Mouse (Mus musculus): ENCODE measurements around the gene 6030452D12Rik. TPM values are rescaled to one million over a fixed set of nuclear protein-coding genes. Genes with fewer than 3 reads are reported as not detected.

The 6030452D12Rik gene
- polyA plus RNA-seq, 1 experiment from 2014 or later, result not detected

GRCm38 (mm10) chr8:106541002-106541401 lies 40.7 kb downstream of the 6030452D12Rik start:
- no peak overlapping the region for H3K9ac ChIP-seq (replicated peaks; ENCODE audit: low read length)
- H3K36me3 ChIP-seq (ENCODE audit: control insufficient read depth, insufficient read depth, low read length), result no peaks in the 10 kb centered on the region
- no peaks in the 10 kb centered on the region for H3K9me3 ChIP-seq (ENCODE audit: control insufficient read depth, low read length)
- H3K27me3 ChIP-seq (ENCODE audit: control insufficient read depth, insufficient read depth, low read length), result no peaks in the 10 kb centered on the region
- ATAC-seq (ENCODE audit: low FRiP score, low TSS enrichment), result no peak
- H3K4me2 ChIP-seq (ENCODE audit: low read length), result no peak overlapping the region
- WGBS, result 80% methylated on average over 11 of the region's 11 CpGs
- no peaks in the 10 kb centered on the region for H3K4me1 ChIP-seq (ENCODE audit: control insufficient read depth, insufficient read depth, low read length)
- H3K4me3 ChIP-seq (replicated peaks; ENCODE audit: low read depth, low read length), result no peak overlapping the region
- H3K27ac ChIP-seq (replicated peaks; ENCODE audit: low read depth, low read length), result no peak overlapping the region
- DNase-seq, result no peak

- Histone ChIP-seq H3K4me3 (replicated peaks; ENCODE audit: low read depth, low read length) (no peak overlapping the region), H3K4me1 (ENCODE audit: control insufficient read depth, insufficient read depth, low read length) (no peaks in the 10 kb centered on the region), H3K36me3 (ENCODE audit: control insufficient read depth, insufficient read depth, low read length) (no peaks in the 10 kb centered on the region), H3K4me2 (ENCODE audit: low read length) (no peak overlapping the region), H3K9me3 (ENCODE audit: control insufficient read depth, low read length) (no peaks in the 10 kb centered on the region), H3K9ac (replicated peaks; ENCODE audit: low read length) (no peak overlapping the region), H3K27ac (replicated peaks; ENCODE audit: low read depth, low read length) (no peak overlapping the region), H3K27me3 (ENCODE audit: control insufficient read depth, insufficient read depth, low read length) (no peaks in the 10 kb centered on the region)
- 75% methylated on average over 8 of the region's 8 CpGs for WGBS
- ATAC-seq (ENCODE audit: low FRiP score, low TSS enrichment) (no peak), DNase-seq (no peak)
Measured at GRCm38 (mm10) chr8:106543043-106543442, 42.7 kb downstream of the 6030452D12Rik start.

GRCm38 (mm10) chr8:106545149-106545548 lies 44.8 kb downstream of the 6030452D12Rik start:
- Histone ChIP-seq H3K36me3 (ENCODE audit: control insufficient read depth, insufficient read depth, low read length) (no peaks in the 10 kb centered on the region), H3K9ac (replicated peaks; ENCODE audit: low read length) (no peak overlapping the region), H3K4me3 (replicated peaks; ENCODE audit: low read depth, low read length) (no peak overlapping the region), H3K4me2 (ENCODE audit: low read length) (no peak overlapping the region), H3K27ac (replicated peaks; ENCODE audit: low read depth, low read length) (no peak overlapping the region), H3K9me3 (ENCODE audit: control insufficient read depth, low read length) (no peaks in the 10 kb centered on the region), H3K4me1 (ENCODE audit: control insufficient read depth, insufficient read depth, low read length) (no peaks in the 10 kb centered on the region), H3K27me3 (ENCODE audit: control insufficient read depth, insufficient read depth, low read length) (no peaks in the 10 kb centered on the region)
- no peak for DNase-seq
- 85% methylated on average over 2 of the region's 2 CpGs for WGBS
- ATAC-seq (ENCODE audit: low FRiP score, low TSS enrichment), result no peak

- H3K36me3 ChIP-seq (ENCODE audit: control insufficient read depth, insufficient read depth, low read length), result no peaks in the 10 kb centered on the region
- no peaks in the 10 kb centered on the region for H3K9me3 ChIP-seq (ENCODE audit: control insufficient read depth, low read length)
- no peak overlapping the region for H3K4me2 ChIP-seq (ENCODE audit: low read length)
- H3K4me1 ChIP-seq (ENCODE audit: control insufficient read depth, insufficient read depth, low read length), result no peaks in the 10 kb centered on the region
- no peak overlapping the region for H3K4me3 ChIP-seq (replicated peaks; ENCODE audit: low read depth, low read length)
- H3K27ac ChIP-seq (replicated peaks; ENCODE audit: low read depth, low read length), result no peak overlapping the region
- 89% methylated on average over 7 of the region's 7 CpGs for WGBS
- ATAC-seq (ENCODE audit: low FRiP score, low TSS enrichment) (no peak), DNase-seq (no peak)
- H3K9ac ChIP-seq (replicated peaks; ENCODE audit: low read length), result no peak overlapping the region
- no peaks in the 10 kb centered on the region for H3K27me3 ChIP-seq (ENCODE audit: control insufficient read depth, insufficient read depth, low read length)
Measured at GRCm38 (mm10) chr8:106546746-106547145, 46.4 kb downstream of the 6030452D12Rik start.

- no peak overlapping the region for H3K9ac ChIP-seq (replicated peaks; ENCODE audit: low read length)
- WGBS, result 91% methylated on average over 10 of the region's 10 CpGs
- H3K27me3 ChIP-seq (ENCODE audit: control insufficient read depth, insufficient read depth, low read length), result no peaks in the 10 kb centered on the region
- ATAC-seq (ENCODE audit: low FRiP score, low TSS enrichment), result no peak
- DNase-seq, result no peak
- no peaks in the 10 kb centered on the region for H3K36me3 ChIP-seq (ENCODE audit: control insufficient read depth, insufficient read depth, low read length)
- no peak overlapping the region for H3K27ac ChIP-seq (replicated peaks; ENCODE audit: low read depth, low read length)
- no peaks in the 10 kb centered on the region for H3K4me1 ChIP-seq (ENCODE audit: control insufficient read depth, insufficient read depth, low read length)
- no peak overlapping the region for H3K4me3 ChIP-seq (replicated peaks; ENCODE audit: low read depth, low read length)
- H3K9me3 ChIP-seq (ENCODE audit: control insufficient read depth, low read length), result no peaks in the 10 kb centered on the region
- no peak overlapping the region for H3K4me2 ChIP-seq (ENCODE audit: low read length)
Measured at GRCm38 (mm10) chr8:106548366-106548936, 48.1 kb downstream of the 6030452D12Rik start.

- 91% methylated on average over 1 of the region's 1 CpGs for WGBS
- Histone ChIP-seq H3K9ac (replicated peaks; ENCODE audit: low read length) (no peak overlapping the region), H3K4me3 (replicated peaks; ENCODE audit: low read depth, low read length) (no peak overlapping the region), H3K36me3 (ENCODE audit: control insufficient read depth, insufficient read depth, low read length) (no peaks in the 10 kb centered on the region), H3K4me2 (ENCODE audit: low read length) (no peak overlapping the region), H3K9me3 (ENCODE audit: control insufficient read depth, low read length) (no peaks in the 10 kb centered on the region), H3K4me1 (ENCODE audit: control insufficient read depth, insufficient read depth, low read length) (no peaks in the 10 kb centered on the region), H3K27me3 (ENCODE audit: control insufficient read depth, insufficient read depth, low read length) (no peaks in the 10 kb centered on the region), H3K27ac (replicated peaks; ENCODE audit: low read depth, low read length) (no peak overlapping the region)
- ATAC-seq (ENCODE audit: low FRiP score, low TSS enrichment), result no peak
- no peak for DNase-seq
Measured at GRCm38 (mm10) chr8:106550906-106551305, 50.6 kb downstream of the 6030452D12Rik start.

GRCm38 (mm10) chr8:106554011-106554410 lies 53.7 kb downstream of the 6030452D12Rik start:
- Histone ChIP-seq H3K9me3 (ENCODE audit: control insufficient read depth, low read length) (peaks cover 5% of the 10 kb centered on the region; the same call in 1 of the 2 replicates), H3K4me3 (replicated peaks; ENCODE audit: low read depth, low read length) (no peak overlapping the region), H3K36me3 (ENCODE audit: control insufficient read depth, insufficient read depth, low read length) (no peaks in the 10 kb centered on the region), H3K27ac (replicated peaks; ENCODE audit: low read depth, low read length) (no peak overlapping the region), H3K27me3 (ENCODE audit: control insufficient read depth, insufficient read depth, low read length) (no peaks in the 10 kb centered on the region), H3K9ac (replicated peaks; ENCODE audit: low read length) (no peak overlapping the region), H3K4me1 (ENCODE audit: control insufficient read depth, insufficient read depth, low read length) (no peaks in the 10 kb centered on the region), H3K4me2 (ENCODE audit: low read length) (no peak overlapping the region)
- WGBS, result 95% methylated on average over 5 of the region's 5 CpGs
- DNase-seq (no peak), ATAC-seq (ENCODE audit: low FRiP score, low TSS enrichment) (no peak)

- Histone ChIP-seq H3K9me3 (ENCODE audit: control insufficient read depth, low read length) (peaks cover 5% of the 10 kb centered on the region; the same call in 1 of the 2 replicates), H3K36me3 (ENCODE audit: control insufficient read depth, insufficient read depth, low read length) (no peaks in the 10 kb centered on the region), H3K27ac (replicated peaks; ENCODE audit: low read depth, low read length) (no peak overlapping the region), H3K4me1 (ENCODE audit: control insufficient read depth, insufficient read depth, low read length) (no peaks in the 10 kb centered on the region), H3K4me3 (replicated peaks; ENCODE audit: low read depth, low read length) (no peak overlapping the region), H3K9ac (replicated peaks; ENCODE audit: low read length) (no peak overlapping the region), H3K4me2 (ENCODE audit: low read length) (no peak overlapping the region), H3K27me3 (ENCODE audit: control insufficient read depth, insufficient read depth, low read length) (no peaks in the 10 kb centered on the region)
- no peak for ATAC-seq (ENCODE audit: low FRiP score, low TSS enrichment)
- 74% methylated on average over 6 of the region's 7 CpGs for WGBS
- DNase-seq, result no peak
Measured at GRCm38 (mm10) chr8:106556068-106556645, 55.8 kb downstream of the 6030452D12Rik start.

All from midbrain, embryonic 14.5 days (tissue).